Mouse (Mus musculus) lung, embryonic 14.5 days (tissue): ENCODE data around the gene Nmi. TPM values are rescaled to one million over a fixed set of nuclear protein-coding genes. Genes with fewer than 3 reads are reported as not detected.
A peak's percentile ranks its signal among the peaks of the same experiment; 100 is the strongest.

Experiments used
- ATAC-seq: fragments of 200-750 bp; cut with Nextera tagmentation; 2 replicates; pipeline ENCODE4 v1.8.0; 2017; ENCODE audit warnings: mild to moderate bottlenecking, moderate TSS enrichment, moderate library complexity; ENCODE audit not compliant: insufficient read depth
- DNase-seq: peaks from one replicate; pipeline ENCODE4 v3.0.0-alpha.2; 2015
- H3K27ac ChIP-seq: fragments of 300-500 bp; sonication (generic); 2 replicates; pipeline ENCODE4 v1.5.1; 2014; ENCODE audit warnings: low read depth, mild to moderate bottlenecking, moderate library complexity
- H3K27me3 ChIP-seq: fragments of 300-500 bp; sonication (generic); 2 replicates; pipeline ENCODE4 v1.6.1; 2014; ENCODE audit warnings: low read length, control low read depth; ENCODE audit not compliant: insufficient read depth
- H3K36me3 ChIP-seq: fragments of 300-500 bp; sonication (generic); 2 replicates; pipeline ENCODE4 v1.6.1; 2014; ENCODE audit warnings: control low read depth; ENCODE audit not compliant: insufficient read depth
- H3K4me1 ChIP-seq: fragments of 300-500 bp; sonication (generic); 2 replicates; pipeline ENCODE4 v1.6.1; 2014; ENCODE audit warnings: antibody characterized with exemption, control low read depth; ENCODE audit not compliant: insufficient read depth
- H3K4me2 ChIP-seq: fragments of 300-500 bp; sonication (generic); 2 replicates; pipeline ENCODE4 v1.6.1; 2014; ENCODE audit warnings: mild to moderate bottlenecking
- H3K4me3 ChIP-seq: fragments of 300-500 bp; sonication (generic); 2 replicates; pipeline ENCODE4 v1.5.1; 2014; ENCODE audit warnings: low read depth, low read length
- H3K9ac ChIP-seq: fragments of 300-500 bp; sonication (generic); 2 replicates; pipeline ENCODE4 v1.6.1; 2014
- H3K9me3 ChIP-seq: fragments of 300-500 bp; sonication (generic); 2 replicates; pipeline ENCODE4 v1.6.1; 2016; ENCODE audit warnings: low read depth, low read length, control low read depth
- CTCF ChIP-seq: IDR thresholded peaks from 2 replicates; pipeline ENCODE4 v1.5.1; 2016; ENCODE audit warnings: antibody characterized with exemption, low read depth
- WGBS: fragments of 180-500 bp; shearing (Covaris S2); extraction: QIAGEN DNeasy Blood & Tissue Kit; methylation state at CpG from one replicate; pipeline ENCODE4 v1.1.7; 2014; 5-methylcytosine and 5-hydroxymethylcytosine counted together
- polyA plus RNA-seq: library from polyadenylated mRNA; unstranded; fragments of >200 nt; fragmentation: Nextera tagmentation; extraction: Ambion mirVana; gene quantifications from 2 replicates; pipeline ENCODE4 v1.2.1, GENCODE M21; 2014

Gene Nmi
- polyA plus RNA-seq, 1 experiment from 2014 or later = 19.4 TPM

GRCm38 (mm10) chr2:51948105-51948830 is 25.0 kb downstream of the Nmi start:
- ATAC-seq (peak; percentile 97), DNase-seq (peak; percentile 94)
- WGBS = 33% methylated on average over 6 of the region's 6 CpGs
- Histone ChIP-seq H3K4me3 (no peak overlapping the region), H3K4me1 (no peaks in the 10 kb centered on the region), H3K9ac (no peak overlapping the region), H3K27me3 (no peaks in the 10 kb centered on the region), H3K27ac (peak overlapping the region; percentile 33; the same call in 1 of the 2 replicates), H3K4me2 (no peak overlapping the region), H3K9me3 (no peaks in the 10 kb centered on the region), H3K36me3 (no peaks in the 10 kb centered on the region)
- no peak for TF ChIP-seq CTCF

GRCm38 (mm10) chr2:51945812-51946211 is 27.5 kb downstream of the Nmi start:
- no peak overlapping the region for H3K4me2 ChIP-seq
- no peaks in the 10 kb centered on the region for H3K4me1 ChIP-seq
- ATAC-seq = no peak
- no peak overlapping the region for H3K4me3 ChIP-seq
- no peaks in the 10 kb centered on the region for H3K9me3 ChIP-seq
- no peak overlapping the region for H3K27ac ChIP-seq
- 60% methylated on average over 2 of the region's 2 CpGs for WGBS
- no peak for DNase-seq
- no peaks in the 10 kb centered on the region for H3K27me3 ChIP-seq
- H3K9ac ChIP-seq = no peak overlapping the region
- H3K36me3 ChIP-seq = no peaks in the 10 kb centered on the region
- TF ChIP-seq CTCF = no peak

GRCm38 (mm10) chr2:51941832-51942231 is 31.5 kb downstream of the Nmi start:
- no peak overlapping the region for H3K4me2 ChIP-seq
- H3K27ac ChIP-seq = no peak overlapping the region
- no peaks in the 10 kb centered on the region for H3K9me3 ChIP-seq
- no peaks in the 10 kb centered on the region for H3K27me3 ChIP-seq
- H3K9ac ChIP-seq = no peak overlapping the region
- 86% methylated on average over 7 of the region's 7 CpGs for WGBS
- H3K4me1 ChIP-seq = no peaks in the 10 kb centered on the region
- ATAC-seq (no peak), DNase-seq (no peak)
- TF ChIP-seq CTCF = no peak
- no peaks in the 10 kb centered on the region for H3K36me3 ChIP-seq
- H3K4me3 ChIP-seq = no peak overlapping the region

GRCm38 (mm10) chr2:51938750-51939149 is 34.5 kb downstream of the Nmi start:
- H3K9me3 ChIP-seq = no peaks in the 10 kb centered on the region
- TF ChIP-seq CTCF = no peak
- H3K27me3 ChIP-seq = no peaks in the 10 kb centered on the region
- no peak overlapping the region for H3K4me3 ChIP-seq
- H3K9ac ChIP-seq = no peak overlapping the region
- ATAC-seq (no peak), DNase-seq (no peak)
- H3K27ac ChIP-seq = no peak overlapping the region
- no peak overlapping the region for H3K4me2 ChIP-seq
- no peaks in the 10 kb centered on the region for H3K36me3 ChIP-seq
- WGBS = 30% methylated on average over 3 of the region's 3 CpGs
- no peaks in the 10 kb centered on the region for H3K4me1 ChIP-seq

GRCm38 (mm10) chr2:51937004-51937403 is 36.3 kb downstream of the Nmi start:
- DNase-seq (no peak), ATAC-seq (no peak)
- no peak overlapping the region for H3K27ac ChIP-seq
- no peaks in the 10 kb centered on the region for H3K4me1 ChIP-seq
- no peaks in the 10 kb centered on the region for H3K36me3 ChIP-seq
- 74% methylated on average over 6 of the region's 6 CpGs for WGBS
- H3K4me3 ChIP-seq = no peak overlapping the region
- H3K9me3 ChIP-seq = no peaks in the 10 kb centered on the region
- no peak overlapping the region for H3K9ac ChIP-seq
- no peak for TF ChIP-seq CTCF
- no peaks in the 10 kb centered on the region for H3K27me3 ChIP-seq
- no peak overlapping the region for H3K4me2 ChIP-seq

- ATAC-seq (no peak), DNase-seq (no peak)
- no peaks in the 10 kb centered on the region for H3K27me3 ChIP-seq
- no peaks in the 10 kb centered on the region for H3K9me3 ChIP-seq
- no peak overlapping the region for H3K9ac ChIP-seq
- TF ChIP-seq CTCF = no peak
- 65% methylated on average over 3 of the region's 3 CpGs for WGBS
- no peak overlapping the region for H3K4me3 ChIP-seq
- no peaks in the 10 kb centered on the region for H3K4me1 ChIP-seq
- no peaks in the 10 kb centered on the region for H3K36me3 ChIP-seq
- H3K4me2 ChIP-seq = no peak overlapping the region
- no peak overlapping the region for H3K27ac ChIP-seq
These were observed 36.7 kb downstream of the Nmi start for GRCm38 (mm10) chr2:51936585-51936984.

GRCm38 (mm10) chr2:51935921-51936320 is 37.4 kb downstream of the Nmi start:
- no peaks in the 10 kb centered on the region for H3K27me3 ChIP-seq
- H3K4me2 ChIP-seq = no peak overlapping the region
- no peak for TF ChIP-seq CTCF
- no peak overlapping the region for H3K27ac ChIP-seq
- no peaks in the 10 kb centered on the region for H3K4me1 ChIP-seq
- DNase-seq = no peak
- no peak overlapping the region for H3K4me3 ChIP-seq
- H3K9ac ChIP-seq = no peak overlapping the region
- WGBS = 90% methylated on average over 7 of the region's 7 CpGs
- H3K36me3 ChIP-seq = no peaks in the 10 kb centered on the region
- no peak for ATAC-seq
- no peaks in the 10 kb centered on the region for H3K9me3 ChIP-seq
